Mouse (Mus musculus) neural tube, embryonic 15.5 days (tissue): ENCODE measurements around the gene Maml2. TPM values are rescaled to one million over a fixed set of nuclear protein-coding genes. Genes with fewer than 3 reads are reported as not detected.
"Not testable (repeated sequence)": the region's sequence is repeated elsewhere in the genome, so short reads cannot be mapped to it uniquely, and the experiment has no call there.

Source experiments
- ATAC-seq: fragments of 200-750 bp; cut with Nextera tagmentation; 2 replicates; pipeline ENCODE4 v1.8.0; 2017; ENCODE audit warnings: mild to moderate bottlenecking, moderate TSS enrichment, moderate library complexity; ENCODE audit not compliant: low FRiP score
- H3K27ac ChIP-seq: fragments of 300-500 bp; sonication (generic); replicated peaks from 2 replicates; pipeline ENCODE4 v1.5.1; 2015; ENCODE audit warnings: mild to moderate bottlenecking, inconsistent platforms
- H3K27me3 ChIP-seq: fragments of 300-500 bp; sonication (generic); replicated peaks from 2 replicates; pipeline ENCODE4 v1.6.1; 2015; ENCODE audit warnings: inconsistent platforms
- H3K36me3 ChIP-seq: fragments of 300-500 bp; sonication (generic); 2 replicates; pipeline ENCODE4 v1.6.1; 2015; ENCODE audit warnings: inconsistent platforms
- H3K4me1 ChIP-seq: fragments of 300-500 bp; sonication (generic); 2 replicates; pipeline ENCODE4 v1.6.1; 2015; ENCODE audit warnings: inconsistent platforms
- H3K4me2 ChIP-seq: fragments of 300-500 bp; sonication (generic); 2 replicates; pipeline ENCODE4 v1.6.1; 2015; ENCODE audit warnings: inconsistent platforms, mild to moderate bottlenecking, moderate library complexity
- H3K4me3 ChIP-seq: fragments of 300-500 bp; sonication (generic); replicated peaks from 2 replicates; pipeline ENCODE4 v1.5.1; 2015; ENCODE audit warnings: mild to moderate bottlenecking, inconsistent platforms
- H3K9ac ChIP-seq: fragments of 300-500 bp; sonication (generic); replicated peaks from 2 replicates; pipeline ENCODE4 v1.6.1; 2015; ENCODE audit warnings: mild to moderate bottlenecking, inconsistent platforms
- H3K9me3 ChIP-seq: fragments of 300-500 bp; sonication (generic); replicated peaks from 2 replicates; pipeline ENCODE4 v1.6.1; 2016; ENCODE audit warnings: inconsistent platforms
- WGBS: fragments of 180-500 bp; shearing (Covaris S2); methylation state at CpG from one replicate; pipeline ENCODE4 v1.1.7; 2015; ENCODE audit warnings: mixed read lengths; 5-methylcytosine and 5-hydroxymethylcytosine counted together
- polyA plus RNA-seq: library from polyadenylated mRNA; unstranded; fragments of >200 nt; fragmentation: Nextera tagmentation; extraction: Ambion mirVana; gene quantifications from 2 replicates; pipeline ENCODE4 v1.2.1, GENCODE M21; 2015

Gene Maml2
- polyA plus RNA-seq, 1 experiment from 2014 or later: 12.0 TPM

DNA sequence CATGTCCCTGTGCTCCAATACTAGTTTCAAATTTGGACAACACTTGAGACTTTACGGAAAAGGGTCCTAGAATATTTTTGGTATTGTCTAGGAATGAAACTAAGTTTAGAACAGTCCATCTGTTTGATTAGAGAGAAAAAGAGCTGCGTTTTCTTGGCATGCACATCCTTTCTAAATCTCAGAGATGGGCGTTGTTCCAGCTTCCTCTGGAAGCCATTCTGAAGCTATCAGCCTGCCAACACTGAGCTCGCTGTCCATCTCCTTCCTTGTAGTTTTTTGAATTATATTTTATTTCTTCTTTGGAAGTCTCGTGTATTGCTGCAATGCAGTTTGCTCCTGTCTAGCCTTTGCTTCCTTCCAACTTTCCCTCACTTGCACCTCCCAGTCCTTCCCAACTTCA is 396.5 kb downstream of the Maml2 start:
- ATAC-seq: no peak
- no peaks in the 10 kb centered on the region for H3K27me3 ChIP-seq
- peak overlapping the region; percentile 51; the same call in 1 of the 2 replicates for H3K27ac ChIP-seq
- WGBS: 68% methylated on average over 5 of the region's 5 CpGs
- no peak overlapping the region for H3K9ac ChIP-seq
- no peak overlapping the region for H3K4me2 ChIP-seq
- peaks cover 13% of the 10 kb centered on the region for H3K4me1 ChIP-seq
- no peak overlapping the region for H3K4me3 ChIP-seq
- H3K9me3 ChIP-seq: no peaks in the 10 kb centered on the region
- no peaks in the 10 kb centered on the region for H3K36me3 ChIP-seq

DNA sequence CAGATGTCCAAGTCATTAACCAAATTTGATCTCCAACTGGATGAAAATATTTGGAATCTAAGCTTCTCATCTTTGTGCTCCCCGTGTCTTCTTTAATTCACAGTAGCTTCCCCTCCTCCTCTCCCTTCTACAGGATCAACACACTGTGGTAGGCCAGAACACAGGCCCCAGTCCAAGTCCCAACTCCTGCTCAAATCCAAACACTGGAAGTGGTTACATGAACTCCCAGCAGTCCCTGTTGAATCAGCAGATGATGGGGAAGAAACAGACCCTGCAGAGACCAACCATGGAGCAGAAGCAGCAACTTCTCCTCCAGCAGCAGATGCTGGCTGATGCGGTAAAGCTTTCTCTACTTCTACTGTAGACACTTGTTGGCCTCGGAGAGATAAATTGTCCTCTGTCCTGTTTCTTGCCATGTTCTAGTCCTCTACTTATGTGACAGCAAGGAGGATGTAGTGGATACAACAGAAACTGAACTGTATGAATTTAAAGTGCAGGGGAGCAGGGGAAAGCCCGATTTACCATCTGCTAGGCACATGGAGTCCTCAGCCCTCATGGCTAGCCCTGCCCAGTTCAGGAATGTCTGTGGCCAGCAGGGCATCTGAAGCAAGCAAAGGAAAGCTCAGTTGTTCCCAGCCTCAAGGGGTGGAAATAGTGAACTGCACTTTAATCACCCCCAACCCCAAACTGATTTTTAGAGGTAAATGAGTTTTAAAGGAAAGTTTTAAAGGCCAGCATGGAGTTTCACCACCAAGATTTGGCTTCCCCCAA is 399.5 kb downstream of the Maml2 start:
- H3K27ac ChIP-seq: no peak overlapping the region
- no peaks in the 10 kb centered on the region for H3K9me3 ChIP-seq
- no peak overlapping the region for H3K4me3 ChIP-seq
- 0 out of 2 replicates have a peak, but pooled peaks cover 3% of the 10 kb centered on the region for H3K4me1 ChIP-seq
- no peaks in the 10 kb centered on the region for H3K36me3 ChIP-seq
- H3K27me3 ChIP-seq: no peaks in the 10 kb centered on the region
- H3K4me2 ChIP-seq: no peak overlapping the region
- WGBS: 87% methylated on average over 4 of the region's 4 CpGs
- no peak overlapping the region for H3K9ac ChIP-seq
- no peak for ATAC-seq

DNA sequence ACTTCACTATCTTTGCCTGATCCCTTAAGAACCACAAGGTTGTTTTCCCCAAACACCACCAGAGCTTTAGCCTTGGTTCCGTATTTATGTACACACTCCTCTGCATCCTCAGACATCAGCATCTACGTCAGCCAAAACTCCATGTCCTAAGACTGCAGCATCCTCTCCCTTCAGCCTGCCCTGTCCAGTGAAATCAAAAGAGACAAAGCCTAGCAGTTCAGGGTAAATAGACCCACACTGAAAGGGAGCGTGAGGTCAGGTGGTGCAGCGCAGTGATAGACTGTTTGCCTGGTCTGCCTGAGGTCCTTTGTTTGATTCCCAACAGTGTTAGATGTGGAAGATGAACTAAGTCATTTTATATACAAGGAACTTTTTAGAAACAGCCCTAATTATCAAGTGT is 400.1 kb downstream of the Maml2 start:
- no peak overlapping the region for H3K27ac ChIP-seq
- 49% methylated on average over 4 of the region's 4 CpGs for WGBS
- ATAC-seq: no peak; the same call in 1 of the 2 replicates

GRCm38 (mm10) chr9:13699061-13699780 is 401.5 kb downstream of the Maml2 start:
- Histone ChIP-seq H3K9me3 (no peaks in the 10 kb centered on the region), H3K27me3 (no peaks in the 10 kb centered on the region), H3K4me3 (no peak overlapping the region), H3K4me1 (0 out of 2 replicates have a peak, but pooled peaks cover 3% of the 10 kb centered on the region), H3K27ac (peak overlapping the region; percentile 54), H3K4me2 (no peak overlapping the region), H3K9ac (no peak overlapping the region), H3K36me3 (no peaks in the 10 kb centered on the region; the same call in 1 of the 2 replicates)
- WGBS: 15% methylated on average over 14 of the region's 14 CpGs
- peak; percentile 78 for ATAC-seq

More for the DNA sequence above, 400.1 kb downstream of the Maml2 start:
- Histone ChIP-seq H3K27me3 (no peaks in the 10 kb centered on the region), H3K4me2 (no peak overlapping the region), H3K9ac (no peak overlapping the region), H3K36me3 (no peaks in the 10 kb centered on the region; the same call in 1 of the 2 replicates), H3K4me1 (0 out of 2 replicates have a peak, but pooled peaks cover 3% of the 10 kb centered on the region), H3K4me3 (no peak overlapping the region), H3K9me3 (no peaks in the 10 kb centered on the region)

DNA sequence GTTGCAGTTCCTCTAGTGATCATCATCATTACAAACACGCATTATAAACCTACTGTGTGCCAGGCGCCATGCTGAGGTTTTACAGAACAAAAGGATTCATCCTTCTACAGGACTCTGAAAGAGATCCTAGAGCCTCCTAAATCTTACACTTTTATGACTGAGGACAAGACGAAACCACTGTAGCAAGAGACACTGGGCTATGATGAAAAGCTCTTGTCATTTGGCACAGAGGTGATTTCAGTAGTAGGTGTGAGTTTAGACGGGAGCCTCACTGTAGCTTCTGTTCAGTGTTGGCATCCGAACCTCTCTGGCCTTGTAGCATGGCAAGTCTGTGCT is 402.0 kb downstream of the Maml2 start:
- H3K9me3 ChIP-seq: no peaks in the 10 kb centered on the region
- no peak overlapping the region for H3K4me2 ChIP-seq
- no peak overlapping the region for H3K4me3 ChIP-seq
- no peak overlapping the region for H3K9ac ChIP-seq
- WGBS: 23% methylated on average over 5 of the region's 5 CpGs
- no peak for ATAC-seq
- no peaks in the 10 kb centered on the region for H3K27me3 ChIP-seq
- 0 out of 2 replicates have a peak, but pooled peaks cover 3% of the 10 kb centered on the region for H3K4me1 ChIP-seq
- no peaks in the 10 kb centered on the region; the same call in 1 of the 2 replicates for H3K36me3 ChIP-seq
- H3K27ac ChIP-seq: peak overlapping the region; percentile 60

DNA sequence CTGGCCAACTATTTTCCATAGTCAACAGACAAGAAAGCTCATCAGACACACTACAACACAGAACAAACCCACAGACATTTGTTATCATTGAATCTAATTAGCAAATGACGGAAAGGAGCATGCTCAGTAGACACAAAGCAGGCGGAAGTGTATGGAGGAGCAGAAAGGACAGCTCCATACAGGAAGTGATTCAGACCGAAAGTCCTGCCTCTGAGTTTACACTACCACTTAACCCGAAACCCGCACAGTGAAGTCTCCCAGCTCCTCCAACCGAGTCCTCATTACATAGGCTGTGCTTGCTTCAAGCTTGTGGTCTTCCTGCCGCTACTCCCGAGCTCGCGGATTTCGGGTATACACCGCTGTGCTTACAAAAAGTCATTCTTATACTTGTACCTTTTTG is 404.0 kb downstream of the Maml2 start:
- no peak overlapping the region for H3K27ac ChIP-seq
- no peak for ATAC-seq
- H3K9ac ChIP-seq: no peak overlapping the region
- WGBS: 95% methylated on average over 12 of the region's 12 CpGs
- no peaks in the 10 kb centered on the region for H3K9me3 ChIP-seq
- no peaks in the 10 kb centered on the region for H3K27me3 ChIP-seq
- no peak overlapping the region for H3K4me3 ChIP-seq
- H3K4me1 ChIP-seq: 0 out of 2 replicates have a peak, but pooled peaks cover 3% of the 10 kb centered on the region
- H3K36me3 ChIP-seq: peaks cover 9% of the 10 kb centered on the region; the same call in 1 of the 2 replicates
- H3K4me2 ChIP-seq: no peak overlapping the region

- Histone ChIP-seq H3K27ac (no peak overlapping the region), H3K27me3 (no peaks in the 10 kb centered on the region), H3K9ac (no peak overlapping the region), H3K36me3 (peaks cover 9% of the 10 kb centered on the region; the same call in 1 of the 2 replicates), H3K9me3 (no peaks in the 10 kb centered on the region), H3K4me1 (0 out of 2 replicates have a peak, but pooled peaks cover 3% of the 10 kb centered on the region), H3K4me3 (no peak overlapping the region), H3K4me2 (no peak overlapping the region)
- WGBS: 86% methylated on average over 2 of the region's 2 CpGs
- no peak for ATAC-seq
Measured at GRCm38 (mm10) chr9:13703100-13703499, 405.3 kb downstream of the Maml2 start.

- Histone ChIP-seq H3K4me2 (no peak overlapping the region), H3K4me1 (no peaks in the 10 kb centered on the region), H3K4me3 (no peak overlapping the region), H3K9ac (no peak overlapping the region), H3K9me3 (no peaks in the 10 kb centered on the region), H3K27me3 (no peaks in the 10 kb centered on the region), H3K27ac (no peak overlapping the region), H3K36me3 (peaks cover 9% of the 10 kb centered on the region; the same call in 1 of the 2 replicates)
- ATAC-seq: no peak
- 88% methylated on average over 4 of the region's 4 CpGs for WGBS
Measured at GRCm38 (mm10) chr9:13704917-13705316, 407.2 kb downstream of the Maml2 start.

GRCm38 (mm10) chr9:13707066-13707555 is 409.4 kb downstream of the Maml2 start:
- Histone ChIP-seq H3K9me3 (no peaks in the 10 kb centered on the region), H3K9ac (no peak overlapping the region), H3K27me3 (no peaks in the 10 kb centered on the region), H3K4me1 (no peaks in the 10 kb centered on the region), H3K4me2 (no peak overlapping the region), H3K27ac (no peak overlapping the region), H3K4me3 (no peak overlapping the region), H3K36me3 (peaks cover 9% of the 10 kb centered on the region; the same call in 1 of the 2 replicates)
- no peak for ATAC-seq
- 55% methylated on average over 3 of the region's 3 CpGs for WGBS

DNA sequence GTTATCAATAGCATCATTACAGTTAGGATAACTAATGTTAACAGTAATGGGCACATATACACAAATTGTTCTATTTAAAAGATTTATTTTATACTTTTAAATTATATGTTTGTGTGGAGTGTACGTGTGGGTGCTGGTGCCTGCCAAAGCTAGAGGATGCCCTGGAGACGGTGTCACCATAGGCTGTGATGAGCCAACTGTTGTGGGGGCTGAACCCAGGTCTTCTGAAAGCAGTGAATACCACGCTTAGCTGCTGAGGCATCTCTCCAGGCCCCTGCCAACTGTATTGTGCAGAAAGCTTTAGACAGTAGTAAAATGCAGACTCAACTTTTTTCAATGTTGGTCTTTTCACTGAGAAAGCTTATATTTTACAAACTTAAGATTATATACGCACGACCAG is 411.7 kb downstream of the Maml2 start:
- ATAC-seq: no peak
- H3K4me1 ChIP-seq: no peaks in the 10 kb centered on the region
- no peaks in the 10 kb centered on the region for H3K27me3 ChIP-seq
- H3K9me3 ChIP-seq: no peaks in the 10 kb centered on the region
- H3K36me3 ChIP-seq: peaks cover 9% of the 10 kb centered on the region; the same call in 1 of the 2 replicates
- WGBS: 84% methylated on average over 5 of the region's 5 CpGs
- no peak overlapping the region for H3K27ac ChIP-seq
- no peak overlapping the region for H3K4me3 ChIP-seq
- no peak overlapping the region for H3K4me2 ChIP-seq
- H3K9ac ChIP-seq: no peak overlapping the region

GRCm38 (mm10) chr9:13715891-13716290 is 418.1 kb downstream of the Maml2 start:
- not testable (repeated sequence) for H3K27ac ChIP-seq, H3K27me3 ChIP-seq, H3K4me1 ChIP-seq, H3K4me3 ChIP-seq, H3K9me3 ChIP-seq, ATAC-seq, H3K36me3 ChIP-seq, H3K9ac ChIP-seq
- WGBS: 79% methylated on average over 2 of the region's 2 CpGs
- peak overlapping the region; percentile 9; the same call in 1 of the 2 replicates for H3K4me2 ChIP-seq
